Mouse (Mus musculus) CD4-positive helper T cell, adult 2 months (primary cell): ENCODE measurements at regions not wholly inside any gene's neighbourhood (a gene's known extent, or its start where the extent isn't known, plus 50 kb on each side); places are given as distances from the start of the nearest gene placed in this dataset.
"Not testable (repeated sequence)": the region's sequence is repeated elsewhere in the genome, so short reads cannot be mapped to it uniquely, and the experiment has no call there.

Experiments
- DNase-seq: peaks from one replicate; pipeline ENCODE4 v3.0.0-alpha.2; 2012; ENCODE audit warnings: low read depth, missing footprints, low spot score

DNA sequence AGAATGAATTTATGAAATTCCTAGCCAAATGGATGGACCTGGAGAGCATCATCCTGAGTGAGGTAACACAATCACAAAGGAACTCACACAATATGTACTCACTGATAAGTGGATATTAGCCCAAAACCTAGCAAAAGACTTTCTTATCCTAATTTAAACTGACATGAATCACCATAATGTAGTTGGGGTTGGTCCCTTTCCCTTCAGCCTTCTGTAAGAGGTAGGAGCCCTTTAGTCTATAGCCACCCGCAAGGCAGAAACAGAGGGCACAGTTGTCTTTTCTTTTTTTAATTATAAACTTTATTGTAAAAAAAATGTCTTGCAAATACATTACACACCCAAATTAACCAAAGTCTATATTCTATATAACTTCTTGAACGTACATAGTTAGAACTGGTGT, 81.3 kb downstream of the Ogfrl1 start:
- not testable (repeated sequence) for DNase-seq

DNA sequence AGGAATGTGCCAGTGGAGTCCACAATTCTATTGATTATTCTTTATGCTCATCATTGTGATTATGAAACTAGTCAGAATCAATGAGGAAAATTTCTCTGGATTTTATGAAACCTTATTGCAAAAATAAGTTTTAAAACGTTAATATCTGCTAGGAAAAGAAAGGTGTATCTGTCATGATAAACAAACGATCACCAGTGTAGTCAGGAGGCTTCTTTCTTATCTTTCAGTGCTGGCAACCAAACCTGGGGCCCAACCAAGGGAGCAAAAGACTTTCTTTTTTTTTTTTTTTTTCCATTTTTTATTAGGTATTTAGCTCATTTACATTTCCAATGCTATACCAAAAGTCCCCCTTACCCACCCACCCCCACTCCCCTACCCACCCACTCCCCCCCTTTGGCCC, 82.7 kb downstream of the Ogfrl1 start:
- not testable (repeated sequence) for DNase-seq

DNA sequence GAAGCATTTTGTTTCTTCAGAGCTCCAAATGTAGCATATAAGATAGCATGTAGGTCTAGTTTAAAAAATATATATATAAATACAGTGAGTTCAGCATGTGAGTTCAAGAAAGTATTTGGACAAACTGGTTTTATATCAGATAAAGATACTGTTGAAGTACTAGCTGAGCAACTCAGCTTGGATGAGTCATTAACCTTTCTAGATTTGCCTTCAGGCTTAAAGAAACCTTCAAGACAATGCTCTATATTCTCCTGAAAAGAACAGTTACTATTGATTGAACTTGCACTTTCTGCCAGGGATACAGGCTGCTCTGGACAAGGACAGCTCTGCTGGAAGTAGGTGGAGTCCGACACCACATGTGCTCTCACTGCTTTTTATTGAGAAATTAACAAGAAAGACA, 104.9 kb downstream of the Ogfrl1 start:
- DNase-seq: no peak

DNA sequence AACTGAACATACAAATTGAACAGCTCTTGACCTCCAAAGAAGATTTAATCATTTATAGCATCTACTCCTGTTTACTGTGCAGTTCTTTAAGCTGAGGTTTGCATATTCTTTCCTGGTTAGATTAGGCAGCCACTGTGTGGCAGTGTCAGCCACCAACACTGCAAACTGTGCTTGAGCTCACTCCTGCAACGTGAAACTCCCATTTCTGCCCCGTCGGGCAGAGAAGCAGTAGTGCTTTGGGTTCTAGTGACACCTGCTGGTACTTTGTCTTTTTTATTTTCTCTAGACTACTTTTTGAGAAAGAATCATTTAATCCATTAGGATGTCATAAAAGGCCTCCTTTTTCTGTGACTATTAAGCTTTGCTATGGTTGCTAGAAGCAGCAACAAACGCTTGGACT, 110.8 kb downstream of the Ogfrl1 start:
- peak; percentile 3 for DNase-seq

DNA sequence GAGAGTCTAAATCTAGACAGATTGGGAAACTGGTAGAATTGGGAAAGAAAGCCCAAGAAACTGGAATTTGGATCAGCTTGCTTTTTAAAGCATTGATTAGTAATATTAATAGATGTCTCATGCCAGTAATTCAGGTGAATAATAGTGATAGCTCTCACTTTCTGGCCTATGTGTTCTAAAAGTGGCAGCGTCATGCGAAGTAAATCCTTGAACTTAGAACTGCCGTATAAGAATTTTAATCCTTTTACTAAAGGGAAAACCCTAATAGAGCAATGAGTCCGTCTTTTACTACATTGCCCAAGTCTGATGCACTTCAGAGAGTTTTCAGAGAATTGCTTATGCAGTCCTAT, 114.7 kb downstream of the Ogfrl1 start:
- no peak for DNase-seq

DNA sequence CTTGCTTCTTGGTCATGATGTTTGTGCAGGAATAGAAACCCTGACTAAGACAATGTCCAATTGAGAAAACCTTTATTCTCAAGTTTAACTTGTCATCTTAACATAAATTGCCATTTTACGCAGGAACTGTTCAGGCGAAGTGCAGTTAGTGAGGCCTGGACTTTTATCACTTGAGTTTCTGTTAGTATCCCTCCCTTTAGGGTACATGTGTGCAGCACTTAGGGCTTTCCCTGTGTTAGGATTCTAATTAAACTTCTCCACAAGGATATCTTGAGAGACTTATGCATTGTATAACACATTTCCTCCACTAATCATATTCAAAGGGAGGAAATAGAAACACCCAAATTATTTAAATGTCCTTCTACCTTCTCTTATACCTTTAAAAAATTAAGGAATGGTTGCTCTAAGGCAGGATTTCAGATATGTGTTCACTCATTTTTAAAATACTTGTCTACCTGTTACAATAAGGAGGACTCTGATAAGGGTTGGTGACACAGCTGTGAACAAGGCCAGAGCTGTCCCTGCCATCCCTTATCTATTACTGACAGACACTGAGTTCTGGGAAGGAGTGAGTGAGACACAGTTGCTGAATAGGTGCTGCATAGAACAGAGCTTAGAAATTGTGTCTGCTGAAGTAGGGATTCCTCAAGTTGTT, 115.2 kb downstream of the Ogfrl1 start:
- DNase-seq: no peak

DNA sequence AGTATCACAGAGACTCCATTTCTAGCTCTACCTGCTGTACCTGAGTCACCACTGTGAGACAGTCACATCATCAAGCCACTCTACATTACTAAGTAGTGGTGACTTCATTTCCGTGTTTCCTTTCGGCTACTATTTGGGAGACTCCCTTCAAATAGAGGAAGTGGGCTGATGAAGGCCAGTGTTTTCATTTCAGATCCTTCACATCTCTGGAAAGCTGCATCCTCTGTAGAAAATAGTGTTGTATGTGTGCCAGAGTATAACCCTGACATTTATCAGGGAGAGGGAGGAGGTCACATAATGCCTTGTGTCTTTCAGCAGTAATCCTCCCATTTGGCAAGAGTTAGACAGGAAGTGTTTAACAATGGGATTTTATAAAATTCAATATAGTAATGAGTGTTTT, 117.7 kb downstream of the Ogfrl1 start:
- DNase-seq: no peak

DNA sequence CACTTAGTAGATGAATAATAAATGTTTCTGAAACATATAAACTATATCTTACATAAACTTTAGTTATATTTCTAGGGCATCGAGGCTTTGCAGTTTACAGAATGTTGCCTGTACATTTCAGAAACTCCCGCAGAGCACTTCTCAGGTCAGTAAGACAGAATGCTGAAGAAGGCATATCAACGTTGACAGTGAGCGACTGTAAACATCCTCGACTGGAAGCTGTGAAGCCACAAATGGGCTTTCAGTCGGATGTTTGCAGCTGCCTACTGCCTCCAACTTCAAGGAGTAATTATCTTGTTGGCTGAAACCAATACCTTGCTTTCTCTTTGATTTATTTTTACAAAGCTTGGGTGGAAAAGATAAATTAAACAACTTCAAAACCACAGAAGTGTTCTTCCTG, 125.5 kb downstream of the Ogfrl1 start:
- peak; percentile 7 for DNase-seq

DNA sequence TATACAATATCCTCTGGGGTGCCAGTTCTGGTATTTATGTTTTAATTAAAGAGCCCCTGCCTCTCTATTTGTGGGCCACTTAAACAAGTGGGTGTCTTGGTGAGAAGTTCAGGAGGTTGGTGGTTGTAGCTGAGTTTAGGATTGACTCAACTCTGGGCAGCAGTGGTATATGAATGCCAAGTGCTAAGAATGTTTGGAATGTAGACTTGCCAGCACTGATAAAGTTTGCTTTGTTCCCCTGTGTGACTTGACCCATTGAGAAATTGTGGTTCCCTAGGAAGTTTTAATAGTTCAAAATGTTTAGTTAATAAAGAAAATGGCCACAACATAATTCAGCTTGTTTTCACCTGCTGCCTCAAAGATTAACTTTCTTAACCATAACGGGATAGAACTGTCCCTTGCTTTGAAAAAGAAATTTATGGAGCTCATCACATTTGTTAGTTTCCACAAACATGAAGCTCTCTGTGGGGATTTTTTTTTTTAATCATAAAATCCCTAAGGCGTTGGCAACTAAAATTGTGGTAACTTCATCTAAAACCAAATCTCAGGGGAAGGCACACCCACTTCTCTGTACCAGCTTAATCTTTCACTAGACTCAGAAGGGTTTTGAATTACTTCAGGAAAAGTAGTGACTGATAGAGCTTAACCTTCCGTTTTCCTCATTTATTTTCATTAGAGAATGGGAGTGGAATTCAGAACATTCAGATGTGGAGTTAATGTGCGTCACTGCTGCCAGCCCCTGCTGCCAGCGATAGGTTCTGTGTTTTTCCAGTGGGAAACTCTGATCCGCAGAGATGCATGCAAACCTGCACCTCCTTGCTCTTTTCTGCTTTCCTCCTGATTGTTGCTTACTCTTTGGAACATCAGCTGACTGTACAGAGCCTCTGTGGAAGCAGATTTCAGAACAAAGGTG, 126.4 kb downstream of the Ogfrl1 start:
- DNase-seq: no peak

DNA sequence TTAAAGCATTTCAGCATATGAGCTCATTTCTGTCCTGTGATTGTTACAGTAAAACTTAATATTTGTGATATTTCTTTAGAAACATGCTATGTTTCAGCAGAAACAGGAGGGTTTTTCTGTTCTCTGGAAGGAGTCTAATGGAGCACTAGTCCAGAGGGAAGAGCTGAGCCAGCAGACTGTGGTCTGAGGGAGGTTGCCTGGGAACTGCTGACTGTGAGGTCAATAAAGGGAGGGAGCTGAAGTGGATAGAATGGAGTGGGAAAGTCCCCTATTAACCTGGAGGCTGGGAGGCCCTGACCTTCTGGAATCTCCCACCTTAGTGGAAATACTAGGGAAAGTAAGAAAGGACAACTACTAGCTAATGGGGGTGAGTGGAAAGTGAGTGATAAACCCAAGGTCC, 129.5 kb downstream of the Ogfrl1 start:
- DNase-seq: no peak

DNA sequence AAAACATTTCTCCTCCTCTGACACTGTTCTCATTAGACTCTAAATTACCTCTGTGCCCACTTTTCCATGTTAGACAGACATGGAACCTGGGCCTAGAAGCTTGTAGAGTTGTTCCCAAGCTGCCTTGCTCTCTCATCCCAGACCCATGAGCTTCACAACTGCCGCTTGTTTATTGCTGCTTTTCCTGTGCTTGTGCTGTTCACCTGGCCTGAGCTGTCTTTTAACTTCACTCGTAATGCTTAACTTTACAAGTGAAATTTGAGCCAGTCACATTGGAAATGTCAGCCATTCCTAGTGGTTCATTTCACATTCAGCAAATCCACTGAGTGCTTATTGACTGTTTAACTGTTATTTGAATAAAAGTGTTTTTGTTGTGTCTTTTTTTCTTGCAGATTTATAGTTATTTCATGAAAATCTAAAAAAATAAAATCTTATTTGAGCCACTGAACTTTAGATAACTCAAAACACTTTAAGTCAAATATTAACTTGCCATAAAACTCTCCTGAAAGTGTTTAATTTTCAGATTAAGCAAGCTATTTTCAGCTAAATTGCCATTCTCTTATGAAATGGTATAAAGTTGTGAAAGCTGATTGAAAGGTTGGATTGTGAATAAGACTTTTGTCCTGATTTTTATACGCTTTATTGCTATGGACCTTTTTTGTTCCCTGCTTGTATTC, 131.9 kb downstream of the Ogfrl1 start:
- no peak for DNase-seq

DNA sequence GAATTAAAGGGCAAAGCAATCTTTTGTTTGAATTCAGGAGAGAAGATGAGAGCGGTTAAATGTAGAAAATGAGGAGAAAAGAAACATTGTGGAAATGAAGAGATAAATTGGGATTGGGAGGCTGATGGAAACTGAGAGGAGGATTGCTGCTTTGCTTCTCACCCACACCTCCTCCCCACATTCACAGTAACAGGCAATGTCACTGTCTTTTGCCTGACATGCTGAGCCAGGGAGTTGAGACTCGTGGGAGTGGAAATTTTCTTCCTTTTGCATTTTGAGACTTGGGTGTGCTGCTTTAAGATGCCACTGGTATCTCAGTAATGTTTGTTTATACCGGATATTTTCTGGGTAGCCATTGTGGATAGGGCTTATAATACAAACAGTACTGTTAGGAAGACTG, 133.3 kb downstream of the Ogfrl1 start:
- DNase-seq: no peak

DNA sequence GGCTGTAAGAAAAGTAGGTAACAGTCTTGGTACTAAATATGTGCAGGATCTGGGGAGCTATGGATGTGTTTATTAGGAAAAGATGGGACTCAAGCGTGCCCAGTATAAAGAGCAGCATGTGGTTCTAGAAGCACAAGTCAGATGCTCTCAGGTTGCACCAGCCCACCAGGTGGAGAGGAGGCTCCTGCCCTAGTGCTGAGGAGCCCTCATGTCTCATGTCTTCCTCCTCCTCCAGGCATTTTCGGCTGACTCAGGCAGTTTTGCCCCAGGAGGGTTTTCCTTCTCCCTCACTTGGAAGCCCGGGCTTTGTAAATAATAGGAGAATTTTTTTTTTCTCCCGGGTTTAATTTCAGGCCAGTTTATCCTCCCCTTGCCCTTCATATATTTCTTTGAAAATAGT, 133.8 kb downstream of the Ogfrl1 start:
- no peak for DNase-seq

DNA sequence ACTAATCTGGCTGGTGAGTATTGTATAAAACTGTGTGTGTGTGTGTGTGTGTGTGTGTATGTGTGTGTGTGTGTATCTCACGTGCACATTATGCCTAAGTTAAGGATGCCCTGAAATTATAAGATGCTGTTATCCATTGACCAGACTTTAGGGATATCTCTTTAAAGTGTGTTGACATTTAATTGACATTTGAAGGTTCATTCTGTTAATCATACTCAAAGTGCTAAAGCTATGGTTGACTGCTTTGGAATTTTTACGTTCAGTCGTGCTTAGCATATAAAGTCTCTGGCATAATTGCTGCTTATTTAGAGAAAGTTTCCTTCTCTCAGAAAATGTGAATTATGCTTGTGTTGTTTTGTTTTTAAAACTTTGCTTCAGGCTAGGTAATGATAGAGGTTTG, 135.9 kb downstream of the Ogfrl1 start:
- DNase-seq: no peak

DNA sequence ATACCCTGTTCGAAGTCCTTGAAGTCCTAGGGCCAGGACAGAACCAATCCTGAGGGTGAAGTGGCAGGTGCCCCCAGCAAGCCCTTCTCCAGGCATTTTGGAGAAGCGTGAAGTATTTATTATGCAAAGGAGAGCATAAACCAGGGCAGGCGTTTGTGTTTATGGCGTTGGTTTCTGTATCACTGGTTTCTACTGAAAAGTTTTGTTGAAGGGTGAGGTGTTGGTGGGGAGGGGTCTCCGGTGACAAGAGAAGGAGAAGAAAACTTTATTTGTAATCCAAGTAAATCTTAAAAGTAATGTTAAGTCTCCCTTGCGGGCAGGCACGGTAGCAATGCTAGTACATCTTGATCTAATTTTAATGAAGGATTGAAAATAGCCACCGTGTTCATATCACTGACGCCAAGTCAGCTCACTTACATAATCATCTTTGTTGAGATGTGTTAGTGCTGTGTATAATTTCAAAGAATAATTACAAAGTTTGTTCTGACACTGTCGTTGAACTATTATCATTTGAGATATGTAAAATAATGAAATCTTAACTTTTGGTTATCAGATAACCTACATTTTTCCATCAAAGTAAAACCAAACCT, 140.2 kb downstream of the Ogfrl1 start:
- DNase-seq: no peak

DNA sequence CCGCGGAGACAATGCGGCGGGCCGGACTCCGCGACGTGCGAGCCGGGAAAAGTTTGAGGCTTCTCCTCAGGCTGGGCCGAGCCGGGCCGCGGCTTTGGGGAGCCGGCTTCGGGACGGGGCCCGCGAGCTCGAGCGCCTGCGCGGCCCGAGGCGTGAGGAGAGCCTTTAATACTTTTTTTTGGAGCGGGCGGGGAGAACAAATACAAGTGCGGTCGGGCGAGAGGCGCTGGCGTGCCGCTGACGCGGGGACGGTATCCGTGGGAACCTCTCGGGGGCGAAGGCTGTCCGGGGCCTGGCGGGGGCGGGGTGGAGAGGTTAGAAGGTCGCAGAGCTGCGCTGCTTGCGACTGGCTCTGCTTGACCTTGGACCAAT, 141.0 kb downstream of the Ogfrl1 start:
- DNase-seq: peak; percentile 20

DNA sequence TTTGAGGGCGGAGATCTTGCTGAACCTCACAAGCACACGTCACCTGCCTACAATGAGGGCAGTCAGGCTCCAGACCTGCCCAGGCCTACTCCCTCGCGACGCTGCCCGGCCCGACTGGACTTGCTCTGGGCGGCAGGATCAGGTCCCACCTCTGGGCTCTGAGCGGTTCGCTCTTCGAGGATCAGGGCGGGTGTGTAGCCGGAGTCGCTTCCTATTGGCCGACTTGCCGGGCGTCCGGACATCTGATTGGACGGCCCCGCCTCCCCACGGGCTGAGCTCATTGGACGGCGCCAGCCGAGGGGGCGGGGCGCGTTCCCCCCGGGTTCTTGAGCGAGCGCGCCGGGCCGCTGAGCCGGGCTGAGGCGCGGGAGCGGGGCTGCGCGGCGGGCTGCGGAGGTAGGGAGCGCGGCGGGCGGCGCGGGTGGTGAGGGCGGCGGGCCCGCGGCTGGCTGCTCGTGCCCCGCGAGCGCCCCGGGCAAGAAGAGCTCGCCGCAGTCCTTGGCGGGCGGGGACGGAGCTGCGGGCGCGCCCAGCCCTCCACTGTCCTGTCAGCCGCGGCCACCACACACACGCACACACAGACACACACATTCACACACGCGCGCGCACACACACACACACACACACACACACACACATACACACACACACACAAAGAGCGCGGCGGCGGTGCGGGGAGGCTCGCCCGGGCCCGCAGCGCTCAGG, 141.5 kb downstream of the Ogfrl1 start:
- peak; percentile 80 for DNase-seq

DNA sequence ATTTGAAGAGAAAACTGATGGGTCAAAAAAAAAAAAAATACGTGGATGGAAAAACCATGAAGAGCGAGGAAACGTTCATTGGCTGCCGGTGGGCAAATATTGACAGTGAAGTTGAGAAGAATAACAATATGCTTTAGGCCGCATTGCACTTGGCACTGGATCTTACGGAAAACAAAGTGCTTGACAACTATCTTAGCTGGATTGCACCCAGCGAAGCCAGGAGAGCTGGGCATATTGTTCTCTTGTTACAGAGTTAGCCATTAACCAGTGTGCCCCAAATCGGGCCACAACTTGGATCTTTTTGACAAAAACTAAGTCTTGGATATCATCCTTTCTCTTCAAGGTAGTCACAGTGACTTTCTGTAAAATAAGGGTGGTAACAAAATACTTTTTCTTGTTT, 143.3 kb downstream of the Ogfrl1 start:
- DNase-seq: no peak

DNA sequence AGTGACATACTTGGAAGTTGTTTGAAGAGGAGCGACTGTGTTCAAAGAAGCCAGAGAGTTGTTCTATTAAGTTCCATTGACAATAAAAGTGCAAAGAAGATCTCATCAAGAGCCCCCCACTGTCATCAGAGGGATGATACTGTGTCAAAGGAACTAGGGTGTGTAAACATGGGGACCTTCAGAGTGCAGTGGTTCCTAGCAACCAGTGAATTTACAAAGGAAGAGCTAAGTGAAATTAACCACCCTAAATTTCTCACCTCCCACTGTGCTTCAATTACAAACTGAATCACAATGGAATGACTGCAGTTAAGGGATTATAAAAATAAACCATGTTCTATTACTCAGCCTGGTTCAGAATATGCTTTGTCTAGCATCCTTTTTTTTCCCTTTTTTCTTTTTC, 129.5 kb upstream of the 4933415F23Rik start:
- DNase-seq: no peak

DNA sequence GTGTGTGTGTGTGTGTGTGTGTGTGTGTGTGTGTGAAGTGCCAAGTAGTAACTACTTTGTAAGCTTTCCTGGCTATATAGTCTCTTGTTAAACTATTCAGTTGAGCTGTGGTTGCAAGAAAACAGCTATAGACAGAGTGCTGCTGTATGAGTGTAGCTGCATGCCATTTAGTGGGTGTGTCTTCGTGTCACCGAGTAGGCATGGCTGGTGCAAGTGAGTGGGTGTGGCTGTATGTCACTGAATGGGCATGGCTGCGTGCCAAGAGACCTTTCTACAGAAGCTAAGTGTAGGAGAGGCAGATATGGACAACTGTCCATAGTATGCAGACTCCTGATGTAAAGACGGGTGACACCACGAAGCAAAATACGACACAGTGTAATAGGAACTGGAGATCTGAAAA, 126.4 kb upstream of the 4933415F23Rik start:
- no peak for DNase-seq

DNA sequence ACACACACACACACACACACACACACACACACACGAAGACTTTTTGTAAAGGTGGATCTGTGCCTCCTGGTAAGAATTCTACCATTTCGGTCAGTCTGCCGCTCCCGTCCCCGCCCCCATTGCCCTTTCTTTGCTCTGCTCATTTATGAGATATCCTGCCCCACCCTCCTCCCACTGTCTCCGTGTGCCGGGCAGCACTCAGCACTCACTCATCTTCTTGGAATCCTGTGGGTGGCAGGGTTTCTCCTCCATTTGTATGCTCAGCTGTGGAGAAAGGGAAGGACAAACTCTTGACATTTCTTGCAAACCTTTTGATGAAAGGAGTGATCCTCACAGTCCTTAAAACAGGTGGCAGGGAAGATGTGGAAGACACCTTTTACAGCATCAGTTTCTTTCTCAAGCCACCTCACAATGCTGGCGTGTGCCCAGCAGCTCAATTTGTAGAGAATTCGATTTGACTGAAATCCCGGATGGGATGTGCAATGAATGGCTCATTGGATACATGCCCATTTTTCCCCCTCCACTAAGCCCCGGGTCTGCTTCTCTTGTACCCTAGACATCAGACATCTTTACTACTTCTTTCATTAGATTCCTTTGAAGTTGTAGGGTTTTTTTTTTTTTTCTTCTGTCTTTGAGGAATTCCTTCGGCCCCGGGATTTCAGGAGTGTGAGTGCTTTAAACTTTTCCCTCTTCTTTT, 112.6 kb upstream of the 4933415F23Rik start:
- DNase-seq: no peak
